Mouse (Mus musculus): ENCODE data around the gene Iffo2. TPM values are rescaled to one million over a fixed set of nuclear protein-coding genes. Genes with fewer than 3 reads are reported as not detected.

Iffo2 gene
- polyA plus RNA-seq, 1 experiment = 1.6 TPM

GRCm38 (mm10) chr4:139636373-139636772 is 106.0 kb downstream of the Iffo2 start:
- Histone ChIP-seq H3K4me1 (ENCODE audit: control insufficient read depth, insufficient read depth, low read length) (peaks cover 1% of the 10 kb centered on the region), H3K27ac (ENCODE audit: control insufficient read depth, insufficient read depth, low read depth, low read length, poor library complexity) (no peak overlapping the region), H3K4me3 (replicated peaks; ENCODE audit: control insufficient read depth, low read depth, low read length) (no peak overlapping the region)
- 37% methylated on average over 7 of the region's 7 CpGs for WGBS
- TF ChIP-seq POLR2A (IDR thresholded peaks at IDR 0.05; ENCODE audit: borderline replicate concordance, control insufficient read depth, low read depth, low read length) (no peak), CTCF (IDR thresholded peaks at IDR 0.05; ENCODE audit: control insufficient read depth, insufficient read depth, low read length) (peak; percentile 99)

- no peak for TF ChIP-seq CTCF (IDR thresholded peaks at IDR 0.05; ENCODE audit: control insufficient read depth, insufficient read depth, low read length)
- TF ChIP-seq POLR2A (IDR thresholded peaks at IDR 0.05; ENCODE audit: borderline replicate concordance, control insufficient read depth, low read depth, low read length) = no peak
- no peak overlapping the region for H3K4me3 ChIP-seq (replicated peaks; ENCODE audit: control insufficient read depth, low read depth, low read length)
- H3K27ac ChIP-seq (ENCODE audit: control insufficient read depth, insufficient read depth, low read depth, low read length, poor library complexity) = no peak overlapping the region
- 89% methylated on average over 9 of the region's 9 CpGs for WGBS
- peaks cover 1% of the 10 kb centered on the region for H3K4me1 ChIP-seq (ENCODE audit: control insufficient read depth, insufficient read depth, low read length)
Measured at GRCm38 (mm10) chr4:139637847-139638246, 107.5 kb downstream of the Iffo2 start.

DNA sequence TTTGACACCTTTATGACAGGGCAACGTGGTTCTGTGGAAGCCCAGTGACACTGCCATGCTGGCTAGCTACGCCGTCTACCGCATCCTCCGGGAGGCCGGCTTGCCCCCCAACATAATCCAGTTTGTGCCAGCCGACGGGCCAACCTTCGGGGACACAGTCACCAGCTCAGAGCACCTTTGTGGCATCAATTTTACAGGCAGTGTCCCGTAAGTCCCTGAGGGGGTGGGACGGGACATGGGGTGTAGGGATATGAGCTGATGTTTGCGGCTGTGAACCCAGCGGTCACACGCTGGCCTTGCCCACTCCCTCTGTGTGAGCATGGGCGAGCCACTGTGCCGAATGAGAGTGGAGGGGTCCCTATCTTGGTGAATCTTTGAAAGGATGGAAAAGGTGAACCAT is 108.0 kb downstream of the Iffo2 start:
- TF ChIP-seq CTCF (IDR thresholded peaks at IDR 0.05; ENCODE audit: control insufficient read depth, insufficient read depth, low read length) = no peak
- no peak overlapping the region for H3K4me3 ChIP-seq (replicated peaks; ENCODE audit: control insufficient read depth, low read depth, low read length)
- no peak overlapping the region for H3K27ac ChIP-seq (ENCODE audit: control insufficient read depth, insufficient read depth, low read depth, low read length, poor library complexity)
- peaks cover 1% of the 10 kb centered on the region for H3K4me1 ChIP-seq (ENCODE audit: control insufficient read depth, insufficient read depth, low read length)
- 89% methylated on average over 16 of the region's 16 CpGs for WGBS

- 17% methylated on average over 12 of the region's 12 CpGs for WGBS
- Histone ChIP-seq H3K27ac (ENCODE audit: control insufficient read depth, insufficient read depth, low read depth, low read length, poor library complexity) (no peak overlapping the region), H3K4me1 (ENCODE audit: control insufficient read depth, insufficient read depth, low read length) (peaks cover 1% of the 10 kb centered on the region), H3K4me3 (replicated peaks; ENCODE audit: control insufficient read depth, low read depth, low read length) (no peak overlapping the region)
- TF ChIP-seq CTCF (IDR thresholded peaks at IDR 0.05; ENCODE audit: control insufficient read depth, insufficient read depth, low read length) = no peak
- TF ChIP-seq POLR2A (IDR thresholded peaks at IDR 0.05; ENCODE audit: borderline replicate concordance, control insufficient read depth, low read depth, low read length) = no peak
Measured at GRCm38 (mm10) chr4:139639801-139640200, 109.5 kb downstream of the Iffo2 start.

GRCm38 (mm10) chr4:139640333-139640732 is 110.0 kb downstream of the Iffo2 start:
- whole genome bisulfite sequencing = 20% methylated on average over 12 of the region's 12 CpGs
- Histone ChIP-seq H3K27ac (ENCODE audit: control insufficient read depth, insufficient read depth, low read depth, low read length, poor library complexity) (no peak overlapping the region), H3K4me3 (replicated peaks; ENCODE audit: control insufficient read depth, low read depth, low read length) (no peak overlapping the region), H3K4me1 (ENCODE audit: control insufficient read depth, insufficient read depth, low read length) (peaks cover 1% of the 10 kb centered on the region)
- TF ChIP-seq CTCF (IDR thresholded peaks at IDR 0.05; ENCODE audit: control insufficient read depth, insufficient read depth, low read length) (no peak), POLR2A (IDR thresholded peaks at IDR 0.05; ENCODE audit: borderline replicate concordance, control insufficient read depth, low read depth, low read length) (no peak)

- no peak for TF ChIP-seq CTCF (IDR thresholded peaks at IDR 0.05; ENCODE audit: control insufficient read depth, insufficient read depth, low read length)
- TF ChIP-seq POLR2A (IDR thresholded peaks at IDR 0.05; ENCODE audit: borderline replicate concordance, control insufficient read depth, low read depth, low read length) = no peak
- 8% methylated on average over 6 of the region's 6 CpGs for WGBS
- Histone ChIP-seq H3K4me3 (replicated peaks; ENCODE audit: control insufficient read depth, low read depth, low read length) (no peak overlapping the region), H3K27ac (ENCODE audit: control insufficient read depth, insufficient read depth, low read depth, low read length, poor library complexity) (no peak overlapping the region), H3K4me1 (ENCODE audit: control insufficient read depth, insufficient read depth, low read length) (peaks cover 1% of the 10 kb centered on the region)
Measured at GRCm38 (mm10) chr4:139640775-139641174, 110.4 kb downstream of the Iffo2 start.

DNA sequence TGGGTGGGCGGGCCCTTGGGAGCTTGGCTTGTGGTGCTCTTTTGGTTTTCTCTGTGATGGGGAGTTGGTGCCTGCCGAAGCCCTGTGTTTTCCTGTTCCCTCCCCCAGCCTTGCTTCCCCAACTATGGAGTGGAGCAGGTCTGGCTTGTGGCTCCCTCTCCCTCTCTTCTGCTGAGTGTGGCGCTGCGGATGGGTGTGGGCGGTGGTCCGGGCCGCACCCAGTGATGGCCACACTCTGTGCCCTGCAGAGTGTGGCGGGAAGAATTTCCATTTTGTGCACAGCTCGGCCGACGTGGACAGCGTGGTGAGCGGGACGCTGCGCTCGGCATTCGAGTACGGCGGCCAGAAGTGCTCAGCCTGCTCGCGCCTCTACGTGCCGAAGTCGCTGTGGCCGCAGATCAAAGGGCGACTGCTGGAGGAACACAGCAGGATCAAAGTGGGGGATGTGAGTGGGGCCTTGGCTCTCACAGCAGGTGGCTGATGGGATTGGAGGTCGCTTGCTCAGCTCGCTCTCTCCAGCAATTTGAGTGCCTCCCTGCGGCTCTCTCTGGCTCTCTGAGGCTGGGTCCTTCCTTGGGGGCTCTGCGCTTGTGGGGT is 111.6 kb downstream of the Iffo2 start:
- no peak overlapping the region for H3K4me3 ChIP-seq (replicated peaks; ENCODE audit: control insufficient read depth, low read depth, low read length)
- no peak overlapping the region for H3K27ac ChIP-seq (ENCODE audit: control insufficient read depth, insufficient read depth, low read depth, low read length, poor library complexity)
- peaks cover 1% of the 10 kb centered on the region for H3K4me1 ChIP-seq (ENCODE audit: control insufficient read depth, insufficient read depth, low read length)
- no peak for TF ChIP-seq POLR2A (IDR thresholded peaks at IDR 0.05; ENCODE audit: borderline replicate concordance, control insufficient read depth, low read depth, low read length)
- no peak for TF ChIP-seq CTCF (IDR thresholded peaks at IDR 0.05; ENCODE audit: control insufficient read depth, insufficient read depth, low read length)
- WGBS = 62% methylated on average over 30 of the region's 30 CpGs

DNA sequence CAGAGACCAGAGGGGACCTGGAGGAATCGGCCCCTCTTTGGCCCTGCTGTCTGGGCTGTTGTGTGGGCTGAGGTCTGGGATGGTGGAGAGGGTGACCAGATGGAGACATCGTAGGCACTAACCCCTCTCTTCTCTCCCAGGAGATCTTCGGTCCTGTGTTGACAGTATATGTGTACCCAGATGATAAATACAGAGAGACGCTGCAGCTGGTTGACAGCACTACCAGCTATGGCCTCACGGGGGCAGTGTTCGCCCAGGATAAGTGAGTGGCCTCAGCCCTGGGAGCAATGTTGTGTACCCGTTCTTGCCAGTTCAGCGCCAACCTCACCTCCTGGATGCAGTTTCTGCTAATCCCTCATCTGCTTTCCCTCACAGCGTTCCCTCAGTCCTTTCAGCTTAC is 113.6 kb downstream of the Iffo2 start:
- TF ChIP-seq POLR2A (IDR thresholded peaks at IDR 0.05; ENCODE audit: borderline replicate concordance, control insufficient read depth, low read depth, low read length) (no peak), CTCF (IDR thresholded peaks at IDR 0.05; ENCODE audit: control insufficient read depth, insufficient read depth, low read length) (peak; percentile 96)
- no peak overlapping the region for H3K27ac ChIP-seq (ENCODE audit: control insufficient read depth, insufficient read depth, low read depth, low read length, poor library complexity)
- peaks cover 1% of the 10 kb centered on the region for H3K4me1 ChIP-seq (ENCODE audit: control insufficient read depth, insufficient read depth, low read length)
- 19% methylated on average over 9 of the region's 9 CpGs for WGBS
- no peak overlapping the region for H3K4me3 ChIP-seq (replicated peaks; ENCODE audit: control insufficient read depth, low read depth, low read length)

GRCm38 (mm10) chr4:139646916-139647315 is 116.6 kb downstream of the Iffo2 start:
- TF ChIP-seq CTCF (IDR thresholded peaks at IDR 0.05; ENCODE audit: control insufficient read depth, insufficient read depth, low read length) (peak; percentile 31; the same call in 1 of the 2 replicates), POLR2A (IDR thresholded peaks at IDR 0.05; ENCODE audit: borderline replicate concordance, control insufficient read depth, low read depth, low read length) (no peak)
- no peak overlapping the region for H3K27ac ChIP-seq (ENCODE audit: control insufficient read depth, insufficient read depth, low read depth, low read length, poor library complexity)
- WGBS = 86% methylated on average over 7 of the region's 7 CpGs
- no peak overlapping the region for H3K4me3 ChIP-seq (replicated peaks; ENCODE audit: control insufficient read depth, low read depth, low read length)
- H3K4me1 ChIP-seq (ENCODE audit: control insufficient read depth, insufficient read depth, low read length) = no peaks in the 10 kb centered on the region

Data from bone marrow, adult 2 months (tissue).